Mouse (Mus musculus): ENCODE measurements around the gene Spint4. TPM values are rescaled to one million over a fixed set of nuclear protein-coding genes. Genes with fewer than 3 reads are reported as not detected.

Spint4 gene
- polyA plus RNA-seq, 1 experiment from 2014 or later = not detected

- Histone ChIP-seq H3K9me3 (ENCODE audit: control insufficient read depth, low read length) (no peaks in the 10 kb centered on the region), H3K36me3 (ENCODE audit: control insufficient read depth, insufficient read depth, low read length) (no peaks in the 10 kb centered on the region), H3K27me3 (ENCODE audit: control insufficient read depth, insufficient read depth, low read length) (no peaks in the 10 kb centered on the region), H3K4me3 (ENCODE audit: low read depth, low read length) (no peak overlapping the region), H3K9ac (ENCODE audit: low read length) (no peak overlapping the region), H3K4me1 (ENCODE audit: control insufficient read depth, insufficient read depth, low read length) (no peaks in the 10 kb centered on the region), H3K27ac (replicated peaks; ENCODE audit: low read depth, low read length) (no peak overlapping the region), H3K4me2 (ENCODE audit: low read depth, severe bottlenecking) (no peak overlapping the region)
- 87% methylated on average over 5 of the region's 5 CpGs for WGBS
- no peak for ATAC-seq (ENCODE audit: insufficient number of reproducible peaks, low FRiP score, low TSS enrichment, low read depth)
- DNase-seq (ENCODE audit: low spot score) = no peak
Measured at GRCm38 (mm10) chr2:164735446-164735845, 37.1 kb downstream of the Spint4 start.

DNA sequence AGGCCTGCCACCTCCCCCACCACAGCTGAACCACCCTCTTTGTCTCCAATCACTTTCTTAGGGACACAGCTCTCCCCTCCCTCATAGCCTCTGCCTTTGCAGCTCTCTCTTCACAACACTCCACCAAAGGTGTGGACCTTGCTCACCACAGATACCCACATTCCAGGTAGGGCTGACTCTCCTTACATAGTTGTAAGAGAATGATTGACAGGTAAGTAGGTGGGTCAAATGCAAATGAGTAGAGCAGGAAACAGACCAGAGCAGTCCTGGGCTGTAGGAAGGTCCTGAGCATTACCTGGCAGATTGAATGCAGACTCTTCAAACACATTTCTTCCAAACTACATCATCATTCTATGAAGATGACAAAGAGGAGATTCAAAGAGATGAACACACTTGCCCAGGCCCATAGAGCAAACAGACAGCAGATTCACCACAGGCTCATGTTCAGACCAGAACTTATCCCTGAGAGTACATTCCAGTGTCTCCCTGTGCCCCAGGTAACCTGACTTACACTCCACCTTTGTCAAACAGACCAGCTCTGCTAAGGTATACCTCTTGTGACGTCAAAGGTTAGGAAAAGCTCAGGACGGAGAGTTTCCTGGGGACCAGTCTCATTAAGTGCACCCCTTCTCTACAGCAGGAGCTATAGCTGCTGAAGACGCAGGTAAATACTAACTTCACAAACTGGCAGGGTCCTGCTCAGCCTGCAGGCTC is 39.2 kb downstream of the Spint4 start:
- no peak overlapping the region for H3K9ac ChIP-seq (ENCODE audit: low read length)
- H3K4me2 ChIP-seq (ENCODE audit: low read depth, severe bottlenecking) = no peak overlapping the region
- H3K36me3 ChIP-seq (ENCODE audit: control insufficient read depth, insufficient read depth, low read length) = no peaks in the 10 kb centered on the region
- DNase-seq (ENCODE audit: low spot score) (no peak), ATAC-seq (ENCODE audit: insufficient number of reproducible peaks, low FRiP score, low TSS enrichment, low read depth) (no peak)
- no peak overlapping the region for H3K27ac ChIP-seq (replicated peaks; ENCODE audit: low read depth, low read length)
- H3K27me3 ChIP-seq (ENCODE audit: control insufficient read depth, insufficient read depth, low read length) = no peaks in the 10 kb centered on the region
- 72% methylated on average over 3 of the region's 3 CpGs for WGBS
- H3K4me3 ChIP-seq (ENCODE audit: low read depth, low read length) = no peak overlapping the region
- H3K9me3 ChIP-seq (ENCODE audit: control insufficient read depth, low read length) = no peaks in the 10 kb centered on the region
- no peaks in the 10 kb centered on the region for H3K4me1 ChIP-seq (ENCODE audit: control insufficient read depth, insufficient read depth, low read length)

DNA sequence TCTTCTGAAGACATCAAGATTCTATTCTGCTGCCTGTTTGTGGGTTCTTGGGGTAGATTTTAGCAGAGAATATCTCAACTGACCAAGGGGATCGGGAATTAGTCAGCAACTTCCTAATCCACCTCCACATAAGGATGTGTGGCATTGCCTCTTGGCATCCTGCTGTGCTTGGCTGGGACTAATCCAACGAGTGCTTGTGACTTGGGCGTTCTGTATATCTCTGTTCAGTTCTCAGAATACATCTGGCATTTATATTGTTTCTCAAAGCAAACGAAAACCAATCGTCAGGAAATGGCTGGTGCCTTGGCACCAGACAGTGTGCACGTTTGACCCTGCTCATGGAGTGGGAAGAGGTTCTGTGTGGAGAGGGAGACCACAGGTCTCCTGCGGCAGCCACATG is 41.6 kb downstream of the Spint4 start:
- ATAC-seq (ENCODE audit: insufficient number of reproducible peaks, low FRiP score, low TSS enrichment, low read depth) (no peak), DNase-seq (ENCODE audit: low spot score) (no peak)
- no peaks in the 10 kb centered on the region for H3K9me3 ChIP-seq (ENCODE audit: control insufficient read depth, low read length)
- 45% methylated on average over 7 of the region's 7 CpGs for WGBS
- no peaks in the 10 kb centered on the region for H3K36me3 ChIP-seq (ENCODE audit: control insufficient read depth, insufficient read depth, low read length)
- H3K27me3 ChIP-seq (ENCODE audit: control insufficient read depth, insufficient read depth, low read length) = no peaks in the 10 kb centered on the region
- H3K9ac ChIP-seq (ENCODE audit: low read length) = no peak overlapping the region
- H3K27ac ChIP-seq (replicated peaks; ENCODE audit: low read depth, low read length) = no peak overlapping the region
- H3K4me1 ChIP-seq (ENCODE audit: control insufficient read depth, insufficient read depth, low read length) = no peaks in the 10 kb centered on the region
- no peak overlapping the region for H3K4me3 ChIP-seq (ENCODE audit: low read depth, low read length)
- no peak overlapping the region for H3K4me2 ChIP-seq (ENCODE audit: low read depth, severe bottlenecking)

DNA sequence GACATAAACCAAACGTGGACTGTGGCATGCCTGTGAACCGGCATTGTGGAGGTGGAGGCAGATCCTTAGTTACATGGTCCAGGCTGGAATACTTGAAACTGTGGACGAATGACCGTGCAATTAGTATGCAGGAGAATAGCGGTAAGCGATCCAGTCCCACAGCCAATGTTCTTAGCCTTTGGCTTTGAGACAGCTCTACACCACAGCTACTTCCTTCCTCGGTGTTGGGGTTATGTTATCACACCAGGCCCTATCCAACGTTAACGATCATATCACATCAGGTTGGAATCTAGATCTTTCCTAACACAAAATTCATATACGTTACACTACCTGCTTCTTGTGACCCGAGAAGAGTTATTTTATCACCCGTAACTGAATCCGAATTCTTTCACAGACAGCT is 46.7 kb downstream of the Spint4 start:
- Histone ChIP-seq H3K4me1 (ENCODE audit: control insufficient read depth, insufficient read depth, low read length) (peaks cover 5% of the 10 kb centered on the region), H3K4me2 (ENCODE audit: low read depth, severe bottlenecking) (peak overlapping the region; percentile 59; the same call in 1 of the 2 replicates), H3K4me3 (ENCODE audit: low read depth, low read length) (peak overlapping the region; percentile 80; the same call in 1 of the 2 replicates), H3K36me3 (ENCODE audit: control insufficient read depth, insufficient read depth, low read length) (peaks cover 4% of the 10 kb centered on the region; the same call in 1 of the 2 replicates), H3K27ac (replicated peaks; ENCODE audit: low read depth, low read length) (no peak overlapping the region), H3K27me3 (ENCODE audit: control insufficient read depth, insufficient read depth, low read length) (no peaks in the 10 kb centered on the region), H3K9me3 (ENCODE audit: control insufficient read depth, low read length) (no peaks in the 10 kb centered on the region), H3K9ac (ENCODE audit: low read length) (no peak overlapping the region)
- ATAC-seq (ENCODE audit: insufficient number of reproducible peaks, low FRiP score, low TSS enrichment, low read depth) = no peak
- DNase-seq (ENCODE audit: low spot score) = no peak
- WGBS = 72% methylated on average over 13 of the region's 13 CpGs

DNA sequence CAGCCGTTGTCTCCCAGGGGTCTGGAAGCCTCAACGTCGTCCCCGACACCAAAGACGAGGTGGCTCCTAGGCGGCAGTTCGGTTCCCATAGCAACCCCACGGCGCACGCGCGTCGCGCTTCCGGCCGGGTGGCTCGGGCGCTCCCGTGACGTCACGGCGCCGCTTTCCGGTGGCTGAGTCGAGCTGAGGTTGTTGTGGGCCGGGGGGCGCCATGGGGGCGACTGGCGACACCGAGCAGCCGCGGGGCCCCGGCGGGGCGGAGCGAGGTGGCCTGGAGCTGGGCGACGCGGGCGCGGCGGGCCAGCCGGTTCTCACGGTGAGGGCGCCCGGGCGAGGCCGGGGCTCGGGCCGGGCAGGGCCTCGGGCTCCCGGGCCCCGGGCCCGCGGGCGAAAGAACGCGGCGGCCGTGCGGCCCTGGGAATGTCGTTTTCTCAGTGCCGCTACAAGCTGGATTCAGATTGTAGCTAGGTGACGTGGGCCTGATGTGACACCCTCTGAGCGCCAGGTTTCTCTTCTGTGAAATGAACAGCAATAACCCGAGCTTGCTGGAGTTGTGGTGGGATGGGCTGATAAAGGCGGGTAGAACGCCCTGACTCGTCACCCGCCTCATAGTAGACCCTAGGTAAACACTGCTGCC is 47.7 kb downstream of the Spint4 start, which contains the start of the genes Wfdc3 and Dnttip1:
Wfdc3 (minus strand) TSS at position 89 of the 637 bp plus-strand sequence.
Dnttip1 (plus strand) TSS at position 141 of the 637 bp plus-strand sequence.
- Histone ChIP-seq H3K9ac (ENCODE audit: low read length) (peak within 1 kb of the TSS; percentile 90), H3K4me2 (ENCODE audit: low read depth, severe bottlenecking) (peak within 1 kb of the TSS; percentile 59), H3K27me3 (ENCODE audit: control insufficient read depth, insufficient read depth, low read length) (no peaks in the 10 kb centered on the region), H3K4me3 (ENCODE audit: low read depth, low read length) (peak within 1 kb of the TSS; percentile 80), H3K36me3 (ENCODE audit: control insufficient read depth, insufficient read depth, low read length) (peaks cover 4% of the 10 kb centered on the region), H3K4me1 (ENCODE audit: control insufficient read depth, insufficient read depth, low read length) (peaks cover 5% of the 10 kb centered on the region), H3K27ac (replicated peaks; ENCODE audit: low read depth, low read length) (0 out of 2 replicates have a peak within 1 kb of the TSS, but pooled peaks have one; percentile 52), H3K9me3 (ENCODE audit: control insufficient read depth, low read length) (no peaks in the 10 kb centered on the region)
- peak; percentile 84 for ATAC-seq (ENCODE audit: insufficient number of reproducible peaks, low FRiP score, low TSS enrichment, low read depth)
- under 1% methylated on average over 70 of the region's 70 CpGs for WGBS
- DNase-seq (ENCODE audit: low spot score) = peak; percentile 96

DNA sequence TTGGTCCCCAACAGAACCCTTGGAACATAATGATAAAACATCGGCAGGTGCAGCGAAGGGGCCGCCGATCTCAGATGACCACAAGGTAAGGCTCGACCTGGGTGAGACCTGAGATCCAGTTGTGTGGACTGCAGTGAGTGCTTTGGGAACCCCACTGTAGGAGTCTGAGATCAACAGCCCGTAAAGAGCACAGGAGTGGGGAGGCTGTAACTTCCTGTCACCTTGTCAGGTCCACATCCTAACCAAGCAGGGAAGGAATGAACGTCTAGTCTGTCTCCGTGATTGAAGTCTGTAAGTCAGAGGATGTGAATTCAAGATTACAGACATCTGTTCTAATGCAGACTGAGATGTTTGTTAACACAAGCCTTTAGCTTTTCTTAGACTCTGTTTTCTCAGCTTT is 48.4 kb downstream of the Spint4 start:
- 56% methylated on average over 8 of the region's 8 CpGs for WGBS
- H3K36me3 ChIP-seq (ENCODE audit: control insufficient read depth, insufficient read depth, low read length) = peaks cover 4% of the 10 kb centered on the region
- H3K4me1 ChIP-seq (ENCODE audit: control insufficient read depth, insufficient read depth, low read length) = peaks cover 5% of the 10 kb centered on the region
- H3K4me2 ChIP-seq (ENCODE audit: low read depth, severe bottlenecking) = peak overlapping the region; percentile 59
- no peak overlapping the region for H3K27ac ChIP-seq (replicated peaks; ENCODE audit: low read depth, low read length)
- peak overlapping the region; percentile 90 for H3K9ac ChIP-seq (ENCODE audit: low read length)
- no peaks in the 10 kb centered on the region for H3K27me3 ChIP-seq (ENCODE audit: control insufficient read depth, insufficient read depth, low read length)
- DNase-seq (ENCODE audit: low spot score) (no peak), ATAC-seq (ENCODE audit: insufficient number of reproducible peaks, low FRiP score, low TSS enrichment, low read depth) (no peak)
- H3K9me3 ChIP-seq (ENCODE audit: control insufficient read depth, low read length) = no peaks in the 10 kb centered on the region
- H3K4me3 ChIP-seq (ENCODE audit: low read depth, low read length) = peak overlapping the region; percentile 80

GRCm38 (mm10) chr2:164748191-164748590 is 49.9 kb downstream of the Spint4 start:
- H3K27me3 ChIP-seq (ENCODE audit: control insufficient read depth, insufficient read depth, low read length) = no peaks in the 10 kb centered on the region
- peaks cover 5% of the 10 kb centered on the region for H3K4me1 ChIP-seq (ENCODE audit: control insufficient read depth, insufficient read depth, low read length)
- no peak overlapping the region for H3K9ac ChIP-seq (ENCODE audit: low read length)
- no peaks in the 10 kb centered on the region for H3K9me3 ChIP-seq (ENCODE audit: control insufficient read depth, low read length)
- H3K27ac ChIP-seq (replicated peaks; ENCODE audit: low read depth, low read length) = no peak overlapping the region
- 89% methylated on average over 4 of the region's 4 CpGs for WGBS
- no peak overlapping the region for H3K4me3 ChIP-seq (ENCODE audit: low read depth, low read length)
- H3K4me2 ChIP-seq (ENCODE audit: low read depth, severe bottlenecking) = no peak overlapping the region
- no peak for DNase-seq (ENCODE audit: low spot score)
- ATAC-seq (ENCODE audit: insufficient number of reproducible peaks, low FRiP score, low TSS enrichment, low read depth) = no peak
- peaks cover 7% of the 10 kb centered on the region for H3K36me3 ChIP-seq (ENCODE audit: control insufficient read depth, insufficient read depth, low read length)

- no peak overlapping the region for H3K4me3 ChIP-seq (ENCODE audit: low read depth, low read length)
- peaks cover 7% of the 10 kb centered on the region for H3K36me3 ChIP-seq (ENCODE audit: control insufficient read depth, insufficient read depth, low read length)
- H3K4me2 ChIP-seq (ENCODE audit: low read depth, severe bottlenecking) = no peak overlapping the region
- WGBS = 95% methylated on average over 6 of the region's 6 CpGs
- no peak for ATAC-seq (ENCODE audit: insufficient number of reproducible peaks, low FRiP score, low TSS enrichment, low read depth)
- no peaks in the 10 kb centered on the region for H3K9me3 ChIP-seq (ENCODE audit: control insufficient read depth, low read length)
- H3K27me3 ChIP-seq (ENCODE audit: control insufficient read depth, insufficient read depth, low read length) = no peaks in the 10 kb centered on the region
- H3K27ac ChIP-seq (replicated peaks; ENCODE audit: low read depth, low read length) = no peak overlapping the region
- DNase-seq (ENCODE audit: low spot score) = no peak
- H3K4me1 ChIP-seq (ENCODE audit: control insufficient read depth, insufficient read depth, low read length) = peaks cover 5% of the 10 kb centered on the region
- no peak overlapping the region for H3K9ac ChIP-seq (ENCODE audit: low read length)
Measured at GRCm38 (mm10) chr2:164748991-164749390, 50.7 kb downstream of the Spint4 start.
